Mouse (Mus musculus): Measurements from ENCODE around the gene Psmc1. TPM values are rescaled to one million over a fixed set of nuclear protein-coding genes. Genes with fewer than 3 reads are reported as not detected.

The Psmc1 gene
- total RNA-seq, 2 experiments from 2014 or later: 216 to 227 TPM

- no peak for DNase-seq (ENCODE audit: low spot score in 2 of 2)
These were observed 58.2 kb downstream of the Psmc1 start for GRCm38 (mm10) chr12:100167931-100168871.

GRCm38 (mm10) chr12:100172481-100172880 lies 62.5 kb downstream of the Psmc1 start:
- no peak for DNase-seq (ENCODE audit: low spot score in 2 of 2)

Other genes starting within 250 kb of the Psmc1 start
- gene Efcab11, start 225.7 kb upstream of the Psmc1 start, total RNA-seq (2021): 1 to 10 TPM; 2.3 to 2.7 TPM
- gene Tdp1, start 225.6 kb upstream of the Psmc1 start, total RNA-seq (2021): 10 to 100 TPM; 20.1 to 24.8 TPM
- gene Kcnk13, start 145.7 kb upstream of the Psmc1 start, total RNA-seq (2021): 1 to 10 TPM; 1.6 to 1.8 TPM
- 10 to 100 TPM; 30.7 to 32.5 TPM for gene Nrde2, start 49.5 kb downstream of the Psmc1 start, total RNA-seq (2021)
- gene Calm1, start 89.3 kb downstream of the Psmc1 start, total RNA-seq (2021): 100 to 1,000 TPM; 373 to 429 TPM

All from adrenal gland, postnatal 4 days (tissue).